Mouse (Mus musculus) mouse trophoblast stem cell (cell line): ENCODE data around the gene Rrbp1.

ENCODE experiments used
- in situ Hi-C, 2 experiments: fragments of 300-500 bp; cut with MseI, MboI; formaldehyde crosslinking; loops; 2 replicates in 1 of 2; 3 replicates in 1 of 2; pipeline ENCODE4 v1.15.1; 2025

Gene Rrbp1

DNA sequence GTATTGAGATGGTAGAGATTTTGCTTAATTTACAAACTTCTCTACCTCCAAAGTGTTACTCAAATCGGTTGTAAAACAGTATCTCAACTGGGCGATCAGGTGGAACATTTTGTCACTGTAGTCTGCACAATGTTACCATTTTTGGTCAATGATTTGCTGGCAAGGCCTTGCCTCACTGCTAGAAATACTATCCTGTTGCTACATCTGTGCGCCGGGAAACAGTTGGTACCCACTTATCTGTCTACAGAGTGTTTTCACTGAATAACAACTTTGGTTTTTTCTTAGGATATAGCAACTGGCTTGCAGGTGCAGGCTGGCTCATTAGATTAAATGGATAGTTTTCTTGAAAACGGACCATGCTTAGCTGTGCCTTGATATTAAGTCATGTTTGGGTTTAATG, 94.8 kb downstream of the Rrbp1 start:
- in situ Hi-C loops = no loop called here

DNA sequence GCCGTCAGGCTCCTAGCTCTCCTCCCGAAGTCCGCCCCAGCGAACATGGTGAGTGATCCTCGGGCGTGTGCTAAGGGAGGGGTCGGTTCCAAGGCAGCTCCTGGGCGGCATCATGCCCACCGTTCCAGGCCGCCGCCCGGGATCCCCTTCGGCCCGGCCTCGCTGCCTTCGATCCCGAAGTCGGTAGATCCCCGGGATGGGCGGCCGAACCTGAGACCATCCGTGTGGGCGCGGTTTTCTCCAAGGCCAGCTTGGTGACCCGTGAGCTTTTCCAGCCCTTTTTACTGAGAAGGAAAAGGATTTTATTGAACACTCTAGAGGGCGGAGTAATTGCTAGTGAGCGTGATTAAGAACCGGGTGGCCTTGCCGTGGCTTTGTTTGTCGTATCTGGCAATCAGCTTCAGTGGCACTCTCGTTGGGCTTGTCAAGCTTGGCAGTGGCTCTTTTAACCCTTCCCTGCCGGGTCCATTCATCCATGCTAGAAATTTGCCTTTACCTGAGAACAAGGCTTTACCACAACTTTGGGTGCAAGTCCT, 95.4 kb downstream of the Rrbp1 start:
- in situ Hi-C loops = no loop called here

DNA sequence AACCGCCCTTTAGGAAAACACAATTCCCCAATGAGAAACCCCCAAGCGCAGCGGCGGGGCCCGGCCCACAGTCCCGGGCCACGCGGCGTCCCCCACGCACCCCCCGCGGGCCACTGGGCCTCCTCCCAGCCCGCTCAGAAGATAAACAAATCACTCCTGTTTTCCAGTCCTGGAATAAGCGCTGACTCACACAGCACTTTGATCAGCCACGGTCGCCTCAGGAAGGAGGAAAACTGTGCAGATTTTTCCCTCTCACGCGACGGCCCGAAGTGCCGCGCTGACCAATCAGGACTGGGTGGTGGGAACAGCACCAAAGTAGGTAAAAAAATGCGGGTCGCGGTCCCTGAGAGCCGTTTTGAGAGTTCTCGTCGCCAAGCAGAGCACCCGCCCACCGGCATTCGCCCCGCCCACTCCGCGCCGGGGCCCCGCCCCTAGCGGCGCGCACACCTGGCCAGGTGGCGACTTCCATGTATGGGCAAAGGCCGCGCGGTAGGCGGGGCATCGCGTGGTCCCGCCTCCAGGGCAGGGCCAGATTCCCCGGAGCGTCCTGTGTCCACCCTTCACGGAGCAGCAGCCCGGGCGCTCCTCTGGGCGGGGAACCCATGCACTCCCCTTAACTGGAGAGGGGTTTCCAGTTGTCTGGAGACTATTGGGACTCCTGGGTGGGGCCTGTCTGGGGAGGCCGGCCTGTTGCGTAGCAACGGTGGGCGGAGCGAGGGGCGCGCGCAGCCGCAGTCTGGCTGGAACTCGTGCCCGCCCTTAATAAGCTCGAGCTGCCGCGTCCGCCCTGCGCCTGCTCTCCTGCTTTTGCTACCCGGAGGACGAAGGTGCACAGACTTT, 96.1 kb downstream of the Rrbp1 start, which contains the start of gene Dstn:
TSS of gene Dstn (plus strand) at position 561 of the 840 bp plus-strand sequence.
- in situ Hi-C loops = no loop called here

DNA sequence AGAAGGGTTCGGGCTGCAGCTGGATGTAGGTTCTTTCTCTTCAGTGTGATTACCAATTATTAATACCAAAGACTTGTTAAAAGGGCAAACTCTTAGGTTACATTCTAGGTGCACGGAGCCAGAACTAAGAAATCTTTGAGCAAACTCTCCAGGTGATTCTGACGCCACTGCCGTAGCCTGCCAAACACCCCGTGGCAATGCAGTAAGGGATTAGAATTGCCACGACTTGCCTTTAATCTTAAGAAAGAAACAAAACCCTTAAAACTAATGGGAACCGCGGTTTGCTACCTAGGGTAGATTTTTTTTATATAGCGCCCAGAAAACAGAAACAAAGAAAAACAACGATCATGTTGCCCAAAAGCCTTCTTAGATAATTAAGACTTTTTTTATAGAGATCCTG, 96.8 kb downstream of the Rrbp1 start:
- in situ Hi-C loops = no loop called here

DNA sequence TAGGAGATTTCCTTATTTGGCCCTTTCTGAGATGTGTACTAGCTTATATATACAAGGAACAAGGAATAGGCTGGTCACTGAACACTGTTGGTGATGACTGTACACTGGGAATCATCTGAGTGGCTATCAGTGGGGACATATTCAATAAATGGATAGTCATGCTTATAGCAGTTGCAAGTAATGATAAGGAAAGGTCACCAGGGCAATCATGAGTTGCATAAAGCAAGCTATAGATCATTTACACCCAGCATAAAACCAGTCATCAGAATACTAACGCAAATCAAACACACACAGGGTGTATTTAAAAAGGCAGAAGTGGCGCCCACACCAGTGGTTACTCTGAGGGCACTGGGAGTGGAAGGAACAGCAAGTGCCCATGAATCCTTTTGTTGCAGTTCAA, 98.9 kb downstream of the Rrbp1 start:
- in situ Hi-C loops = no loop called here

DNA sequence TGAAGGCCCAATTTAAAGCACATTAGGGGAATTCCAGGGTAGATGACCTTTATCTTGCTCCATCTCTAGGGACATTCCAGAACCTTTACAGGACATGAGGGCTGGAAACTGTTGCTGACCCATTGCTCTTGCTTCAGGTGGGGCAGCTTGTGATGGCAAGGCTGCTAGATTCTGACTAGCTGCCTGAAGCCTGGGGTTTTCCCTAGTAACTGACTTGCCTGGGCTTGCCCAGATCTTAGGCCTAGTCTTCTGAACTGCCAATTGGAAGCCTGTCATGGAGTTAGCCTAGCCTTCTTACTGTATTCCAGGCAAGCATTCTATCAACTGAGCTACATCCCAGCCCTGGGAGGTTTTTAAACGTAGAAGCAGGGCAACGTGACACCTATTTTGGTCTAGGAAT, 101.8 kb downstream of the Rrbp1 start:
- in situ Hi-C loops = no loop called here

DNA sequence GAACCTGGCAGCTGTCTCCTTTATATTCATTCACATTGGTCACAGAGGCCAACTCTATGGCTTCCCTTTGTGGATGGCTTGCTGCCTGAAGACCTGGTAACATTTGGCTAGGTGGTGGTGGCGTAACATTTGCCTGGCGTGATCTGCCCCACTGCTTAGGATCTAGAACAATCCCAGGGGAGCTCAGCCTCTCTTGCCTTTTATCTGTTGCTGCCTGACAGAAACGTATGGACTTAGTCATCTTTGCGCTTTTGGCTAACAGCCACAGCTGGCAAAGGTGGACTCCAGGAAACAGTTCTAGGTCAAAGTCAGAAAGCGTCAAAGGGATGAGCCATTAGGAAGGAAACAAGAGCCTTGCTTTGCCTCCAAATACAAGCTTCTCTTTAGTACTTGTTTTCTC, 106.2 kb downstream of the Rrbp1 start:
- in situ Hi-C loops = no loop called here

DNA sequence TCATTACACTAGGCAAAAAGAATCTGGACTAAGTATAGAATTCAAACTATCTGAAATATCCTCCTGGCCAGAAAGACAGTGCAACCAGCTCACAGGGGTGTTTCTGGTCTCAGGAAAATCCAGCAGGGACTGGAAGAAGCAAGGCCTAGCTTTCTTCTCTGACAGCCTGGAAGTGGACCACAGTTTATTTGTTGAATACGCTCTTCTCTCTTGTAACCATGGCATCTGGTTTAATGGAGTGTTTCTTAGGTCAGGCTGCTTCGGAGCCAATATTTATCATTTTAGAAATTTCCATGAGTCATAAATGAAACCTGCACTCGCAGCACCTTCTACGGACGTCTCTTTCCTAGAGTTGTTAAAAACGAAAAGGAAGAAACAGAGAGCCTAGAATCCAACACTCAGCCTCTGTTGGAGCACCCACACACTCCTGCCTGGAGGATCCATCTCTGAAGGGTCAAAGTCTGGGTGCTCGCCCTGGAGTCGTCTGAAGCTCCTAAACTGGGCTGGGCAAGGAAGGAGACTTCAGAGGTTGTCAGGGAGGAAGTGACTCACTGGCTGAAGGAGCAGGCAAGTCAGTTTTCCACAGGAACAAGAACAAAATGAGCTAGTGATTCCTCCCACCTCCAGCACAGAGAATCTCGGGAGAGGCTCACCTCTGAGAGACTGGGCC, 107.6 kb downstream of the Rrbp1 start:
- in situ Hi-C loops = no loop called here

DNA sequence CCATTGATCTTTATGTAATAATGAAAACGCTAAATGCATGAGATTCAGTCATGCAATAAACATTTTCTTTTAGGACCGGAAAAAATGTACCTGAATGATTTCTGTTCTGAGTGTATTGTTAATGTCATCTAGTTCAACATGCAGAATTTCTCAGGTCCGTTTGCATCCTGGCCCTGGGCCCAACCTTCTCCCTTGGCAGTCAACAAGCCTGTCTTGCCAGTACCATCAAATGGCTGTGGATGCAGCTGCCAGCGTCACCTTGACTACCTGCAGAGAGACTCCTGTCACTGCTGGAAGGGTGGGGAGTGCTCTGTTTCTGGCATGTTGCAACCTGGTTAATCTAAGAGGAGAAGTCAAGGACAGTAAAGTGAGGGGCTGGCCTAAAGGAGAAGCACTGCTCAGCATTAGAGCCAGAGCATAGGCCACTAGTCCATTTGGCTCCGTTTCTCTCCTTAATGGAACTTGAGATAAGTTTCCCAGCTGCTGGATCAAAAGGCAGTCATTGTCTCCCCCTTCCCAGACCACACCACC, 110.2 kb downstream of the Rrbp1 start:
- in situ Hi-C loops = no loop called here

DNA sequence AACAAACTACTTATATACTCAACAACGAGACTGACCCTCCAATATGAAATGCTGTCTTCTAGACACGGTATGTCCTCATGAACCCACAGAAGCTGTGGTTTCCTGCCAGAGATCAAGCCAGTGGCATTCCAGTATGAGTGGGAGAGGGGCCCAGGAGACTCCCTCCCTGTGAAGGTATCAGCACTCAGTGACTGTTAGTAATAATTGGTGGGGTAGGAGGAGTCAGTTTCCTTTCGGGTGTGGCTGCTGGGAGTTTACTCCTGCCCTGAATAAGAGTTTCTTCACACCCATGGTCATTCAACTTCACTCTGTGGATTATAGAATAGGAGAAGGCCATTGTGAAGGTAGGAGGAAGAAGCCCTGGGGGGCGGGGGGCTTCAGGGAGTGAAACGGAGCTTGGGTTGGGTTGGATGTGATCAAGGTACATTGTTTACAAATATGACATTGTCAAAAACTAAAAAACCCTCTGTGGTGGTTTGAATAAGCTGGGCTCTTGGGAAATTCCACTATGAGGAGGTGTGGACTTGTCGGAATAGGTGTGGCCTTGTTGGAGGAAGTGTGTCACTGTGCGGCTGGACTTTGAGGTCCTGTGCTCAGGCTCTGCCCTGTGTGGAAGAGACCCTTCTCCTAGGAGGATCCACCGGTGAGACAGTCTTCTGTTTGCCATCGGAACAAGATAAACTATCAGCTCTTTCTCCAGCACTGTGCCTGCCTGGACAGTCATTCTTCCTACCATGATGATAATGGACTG, 111.4 kb downstream of the Rrbp1 start:
- in situ Hi-C loops = no loop called here
